Mouse (Mus musculus): ENCODE data around the gene Inpp5b.
"Not testable (repeated sequence)": the region's sequence is repeated elsewhere in the genome, so short reads cannot be mapped to it uniquely, and the experiment has no call there.

Gene Inpp5b

DNA sequence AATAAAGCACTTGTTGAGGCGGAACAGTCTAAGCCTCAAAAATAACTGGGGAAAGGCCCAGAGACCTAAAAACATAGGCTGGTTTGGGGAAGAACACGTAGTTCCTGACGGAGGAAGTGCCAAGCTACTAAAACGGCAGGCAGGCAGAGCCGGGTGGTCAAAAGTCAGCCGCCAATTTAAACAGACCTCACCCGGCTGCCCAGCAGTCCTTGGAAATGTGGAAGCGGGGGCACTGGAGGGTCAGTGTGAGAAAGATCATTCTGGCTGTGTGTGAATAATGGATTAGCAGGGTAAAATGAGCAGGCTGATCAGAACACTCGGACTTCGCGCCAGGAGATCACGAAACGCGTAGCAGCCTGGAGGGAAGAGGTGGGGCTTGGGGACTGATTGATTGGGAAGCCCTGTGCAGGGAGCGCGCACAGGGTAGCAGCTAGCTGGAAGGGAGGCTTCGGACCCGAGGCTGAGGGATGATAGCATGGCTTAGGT is 31.6 kb upstream of the Inpp5b start:
- peak; percentile 42 for DNase-seq (ENCODE audit: low spot score)

DNA sequence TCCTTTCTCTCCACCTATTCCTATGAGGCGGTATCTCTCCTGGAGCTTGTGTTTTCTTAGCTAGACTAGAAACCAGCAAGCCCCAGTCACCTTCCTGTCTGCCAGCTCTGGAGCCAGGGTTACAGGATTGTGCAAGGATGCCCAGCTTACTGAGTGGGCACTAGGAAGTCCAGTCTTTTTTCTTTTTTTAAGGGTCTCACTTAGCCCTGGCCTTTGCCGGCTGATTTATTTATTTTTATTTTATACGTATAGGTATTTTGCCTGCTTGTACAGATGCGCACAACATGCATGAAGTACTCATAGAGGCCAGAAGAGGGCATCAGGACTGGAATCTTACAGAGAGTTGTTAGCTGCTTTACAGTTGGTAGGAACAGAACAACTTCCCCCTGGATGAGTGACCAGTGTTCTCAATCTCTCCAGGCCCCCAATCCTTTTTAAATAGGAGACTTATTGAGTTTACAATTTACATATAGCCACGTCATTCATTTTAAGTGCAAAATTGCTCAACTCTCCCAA is 30.8 kb upstream of the Inpp5b start:
- DNase-seq (ENCODE audit: low spot score): peak; percentile 67

DNA sequence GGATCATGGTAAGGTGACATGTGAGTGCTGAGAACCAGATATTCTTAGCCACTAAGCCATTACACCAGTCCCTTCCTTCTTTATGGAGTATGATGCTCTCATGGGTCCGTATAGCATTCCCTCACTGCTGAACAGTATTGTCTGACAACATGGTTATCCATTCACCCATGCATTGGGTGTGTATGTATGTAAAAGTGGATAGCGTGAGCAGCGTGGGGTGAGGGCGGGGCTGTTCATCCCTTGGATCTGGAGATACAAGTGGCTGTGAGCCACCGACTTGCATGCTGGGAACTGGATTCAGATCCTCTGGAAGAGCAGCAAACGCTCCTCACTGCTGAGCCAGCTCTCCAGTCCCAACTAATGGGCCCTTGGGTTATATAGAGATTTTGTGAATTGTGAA is 29.0 kb upstream of the Inpp5b start:
- no peak for DNase-seq (ENCODE audit: low spot score)

DNA sequence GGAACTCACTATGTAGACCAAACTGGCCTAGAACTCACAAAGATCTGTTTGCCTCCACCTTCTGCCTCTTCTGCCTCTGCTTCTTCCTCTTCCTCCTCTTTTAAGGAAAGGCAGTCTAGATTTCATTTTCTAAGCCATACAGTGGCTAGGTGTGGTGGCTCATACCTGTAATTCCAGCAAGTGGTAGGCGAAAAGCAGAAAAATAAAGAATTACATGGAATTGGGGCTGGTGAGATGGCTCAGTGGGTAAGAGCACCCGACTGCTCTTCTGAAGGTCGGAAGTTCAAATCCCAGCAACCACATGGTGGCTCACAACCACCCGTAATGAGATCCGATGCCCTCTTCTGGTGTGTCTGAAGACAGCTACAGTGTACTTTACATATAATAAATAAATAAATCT is 27.8 kb upstream of the Inpp5b start:
- not testable (repeated sequence) for DNase-seq (ENCODE audit: low spot score)

DNA sequence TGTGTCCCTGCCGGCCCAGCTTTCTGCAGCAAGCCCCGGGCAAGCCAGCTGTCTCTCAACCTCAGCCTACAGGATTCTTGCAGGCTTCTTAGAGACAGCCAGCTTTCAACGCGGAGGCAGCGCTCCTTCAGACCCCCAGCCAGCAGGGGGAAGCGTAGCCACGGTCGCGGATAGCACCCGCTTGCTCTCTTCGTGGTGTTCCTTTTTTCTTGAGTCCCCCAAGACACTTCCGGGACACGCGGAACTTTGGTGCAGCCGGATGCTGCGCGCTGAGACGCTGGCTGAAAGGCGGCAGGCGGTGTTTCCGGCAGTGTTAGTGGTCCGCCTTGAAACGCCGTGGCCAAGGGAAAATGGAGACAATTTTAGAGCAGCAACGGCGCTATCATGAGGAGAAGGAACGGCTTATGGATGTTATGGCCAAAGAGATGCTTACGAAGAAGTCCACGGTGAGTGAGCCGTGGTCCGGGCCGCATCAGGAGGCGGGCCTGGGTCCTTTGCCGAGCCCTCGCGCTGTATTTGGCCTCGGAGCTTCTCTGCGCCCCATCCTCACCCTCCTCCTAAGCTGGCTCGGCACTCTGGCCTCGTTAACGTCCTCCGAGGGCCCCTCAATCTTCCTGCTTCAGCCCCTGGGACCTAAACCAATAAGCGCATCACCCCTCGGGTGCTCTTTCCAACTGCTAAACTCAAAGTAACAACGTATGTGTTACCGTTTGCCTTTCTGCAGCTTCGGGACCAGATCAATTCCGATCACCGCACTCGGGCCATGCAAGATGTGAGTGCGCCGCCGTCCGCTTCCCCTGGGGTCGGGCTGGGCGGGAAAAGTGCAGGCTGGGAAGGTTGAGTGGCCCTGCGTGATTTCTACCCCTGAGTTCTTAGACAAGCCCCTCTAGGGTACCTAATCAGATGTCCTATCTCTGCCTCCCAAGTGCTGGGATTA is 26.8 kb upstream of the Inpp5b start, which contains the start of gene Sf3a3:
Gene Sf3a3, plus strand, starts transcription at position 232 of the 937 bp plus-strand sequence.
- peak; percentile 96 for DNase-seq (ENCODE audit: low spot score)

DNA sequence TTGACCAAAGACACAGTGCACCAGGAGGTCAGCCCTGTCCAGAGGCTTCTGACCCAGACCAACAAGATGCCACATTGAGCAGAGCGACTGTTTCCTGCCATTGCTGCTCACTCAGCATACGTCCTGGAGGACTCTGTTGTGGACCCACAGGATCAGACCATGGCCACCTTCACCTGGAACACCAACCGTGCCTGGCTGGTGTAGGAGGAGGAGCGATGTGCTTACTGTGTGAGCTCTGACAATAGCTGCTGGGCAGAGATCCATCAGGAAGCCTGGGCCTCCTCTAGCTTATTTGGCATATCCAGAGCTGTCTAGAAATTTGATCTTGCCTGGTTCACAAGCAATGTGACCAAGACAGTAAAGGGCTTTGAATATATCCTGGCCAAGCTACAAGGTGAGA is 22.5 kb upstream of the Inpp5b start:
- DNase-seq (ENCODE audit: low spot score): no peak

DNA sequence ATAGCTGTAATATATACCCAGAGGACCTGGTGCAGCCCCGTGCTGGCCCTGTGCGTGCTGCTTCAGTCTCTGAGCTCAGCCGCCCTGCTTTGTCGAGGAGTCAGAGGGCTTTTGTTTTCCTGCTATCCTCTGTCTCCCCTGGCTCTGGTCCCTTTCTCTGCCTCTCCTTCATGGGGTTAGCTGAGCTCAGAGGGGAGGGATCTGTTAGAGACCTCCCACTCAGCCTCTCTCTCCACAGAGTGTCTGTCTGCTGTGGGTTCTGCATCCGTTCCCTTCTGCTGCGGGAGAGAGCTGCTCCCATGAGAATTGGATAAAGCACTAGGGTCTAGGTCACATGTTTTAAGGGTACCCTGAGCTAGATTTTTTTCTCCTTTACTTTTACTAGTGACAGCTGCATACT is 15.5 kb upstream of the Inpp5b start:
- no peak for DNase-seq (ENCODE audit: low spot score)

DNA sequence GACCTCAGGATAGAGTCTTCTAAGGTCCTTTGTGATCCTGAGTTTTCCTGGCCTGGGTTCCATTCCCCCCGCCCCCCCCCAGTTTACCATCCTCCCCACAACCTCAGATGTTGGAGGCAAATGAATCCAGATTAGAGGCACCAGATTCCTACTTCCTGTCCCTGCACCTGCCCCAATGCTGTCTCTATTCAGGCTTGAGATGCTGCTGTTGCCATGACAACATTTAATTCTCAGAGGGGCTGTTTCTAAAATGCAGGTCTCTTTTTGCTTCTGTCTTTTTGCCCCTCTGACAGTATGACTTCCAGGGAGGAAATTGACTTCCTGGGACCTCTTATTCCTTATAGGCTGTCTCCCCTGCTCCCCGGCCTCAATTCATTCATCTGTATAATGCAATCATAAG is 4.7 kb upstream of the Inpp5b start:
- DNase-seq (ENCODE audit: low spot score): no peak

DNA sequence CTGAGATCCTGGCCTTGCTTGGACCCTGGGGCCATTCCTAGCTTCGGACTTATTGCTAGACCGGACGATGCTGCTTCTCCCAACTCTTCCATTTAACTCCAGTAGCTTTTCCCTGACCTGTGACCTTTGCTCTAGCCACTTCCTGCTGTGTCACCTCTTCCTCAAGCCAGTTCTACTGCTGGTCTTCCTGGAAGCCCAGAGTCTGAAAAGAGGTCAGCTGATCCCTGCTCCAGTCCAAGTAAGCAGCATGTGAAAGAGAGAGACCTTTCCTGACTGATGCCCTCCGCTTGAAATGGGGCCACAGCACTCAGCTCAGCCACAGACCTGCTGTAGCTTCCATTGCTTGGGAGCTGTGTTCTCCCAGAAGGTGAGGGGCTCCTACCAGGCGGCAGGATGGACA is 4.2 kb upstream of the Inpp5b start:
- no peak for DNase-seq (ENCODE audit: low spot score)

DNA sequence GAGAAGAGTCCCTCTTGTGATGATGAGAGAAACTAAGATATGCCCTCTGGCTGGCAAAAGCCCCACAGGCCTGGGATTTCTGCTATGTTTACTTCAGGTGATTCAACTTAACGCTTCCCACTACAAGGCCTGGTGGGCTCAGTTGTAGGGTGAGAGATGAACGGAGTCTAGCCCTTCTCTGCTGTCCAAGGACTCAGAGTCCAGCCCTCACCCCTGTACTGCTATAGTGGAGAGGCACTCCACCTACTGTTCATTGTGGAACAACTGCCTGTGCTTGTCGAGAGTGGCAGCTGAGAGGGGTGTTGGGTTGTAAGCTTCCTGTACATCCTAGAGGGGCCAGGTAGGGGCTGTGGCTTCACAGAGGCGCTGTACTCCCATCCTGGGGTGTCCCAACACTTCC is 3.6 kb upstream of the Inpp5b start:
- no peak for DNase-seq (ENCODE audit: low spot score)

DNA sequence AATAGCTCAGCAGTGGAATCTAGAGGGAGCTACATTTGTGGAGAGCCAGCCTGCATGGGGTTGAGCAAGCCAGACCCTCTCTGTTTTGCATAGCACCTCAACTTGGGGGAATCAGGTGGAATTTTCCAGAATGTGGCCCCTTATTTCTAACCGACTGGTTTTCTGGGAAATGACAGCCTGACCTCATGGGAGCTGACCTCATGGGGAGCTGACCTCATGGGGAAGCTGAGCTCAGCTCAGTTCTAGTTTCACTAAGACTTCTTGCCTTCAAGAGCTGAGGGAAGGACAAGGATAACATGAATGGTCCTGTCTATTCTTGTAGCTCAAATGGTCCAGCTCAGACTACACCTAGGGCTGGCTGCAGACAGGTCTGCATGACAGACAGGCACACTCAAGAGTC is 2.9 kb upstream of the Inpp5b start:
- DNase-seq (ENCODE audit: low spot score): no peak

DNA sequence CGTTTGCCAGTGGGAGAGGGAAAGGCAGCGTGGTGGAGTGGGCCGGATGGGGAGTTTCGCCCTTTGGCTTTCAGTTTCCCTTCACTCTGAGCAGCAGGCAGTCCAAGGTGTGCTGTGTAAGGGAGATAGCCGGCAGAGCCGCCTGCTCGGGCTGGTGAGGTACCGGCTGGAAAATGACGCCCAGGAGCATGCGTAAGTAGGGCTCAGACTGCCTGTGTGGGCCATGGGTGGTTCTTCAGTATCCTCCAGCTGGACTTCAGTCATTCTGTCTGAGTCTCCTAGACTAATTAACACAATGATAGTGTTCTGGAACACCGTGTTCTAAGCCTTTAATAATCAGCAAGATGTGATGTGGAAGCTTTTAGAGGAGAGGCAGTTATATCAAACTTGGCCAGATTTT is 1.2 kb downstream of the Inpp5b start:
- DNase-seq (ENCODE audit: low spot score): no peak

DNA sequence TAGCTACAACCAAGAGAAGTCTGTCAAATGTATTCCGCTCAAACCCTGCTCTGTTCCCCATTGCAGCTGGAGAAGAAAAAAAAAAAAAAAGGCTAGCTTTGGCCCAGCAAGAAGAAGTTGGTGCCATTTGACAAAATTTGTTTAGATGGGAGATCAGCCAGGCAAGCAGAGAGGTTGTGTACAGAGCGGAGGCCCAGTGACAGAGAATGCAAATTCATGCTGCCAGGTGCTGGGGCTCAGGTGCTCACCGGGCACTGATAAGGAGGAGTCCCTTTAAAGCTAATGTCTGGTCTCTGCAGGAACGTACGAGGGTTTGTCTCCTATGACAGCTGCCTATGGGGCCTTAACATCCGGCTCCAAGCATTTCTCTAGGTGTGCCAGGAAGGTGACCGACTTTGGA is 4.9 kb downstream of the Inpp5b start:
- no peak for DNase-seq (ENCODE audit: low spot score)

DNA sequence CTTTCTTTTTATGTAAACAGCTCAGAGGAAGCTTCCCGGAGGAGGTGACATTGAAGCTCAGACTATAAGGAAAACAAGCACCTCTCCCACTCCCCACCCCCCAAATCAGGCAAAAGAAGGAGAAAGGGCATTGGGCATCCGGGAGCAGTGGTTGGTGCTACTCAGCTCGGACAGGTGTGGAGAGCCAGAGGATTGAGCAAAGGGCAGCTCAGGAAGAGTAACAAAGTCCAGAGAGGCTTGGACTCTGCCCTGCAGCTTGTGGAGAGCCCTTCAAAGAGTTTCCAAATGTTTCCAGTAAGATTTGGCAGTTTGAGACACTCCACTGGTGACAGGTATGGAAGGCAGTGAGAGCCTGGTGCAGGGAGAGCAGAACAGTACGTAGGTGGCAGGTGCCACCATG is 6.2 kb downstream of the Inpp5b start:
- DNase-seq (ENCODE audit: low spot score): peak; percentile 28

DNA sequence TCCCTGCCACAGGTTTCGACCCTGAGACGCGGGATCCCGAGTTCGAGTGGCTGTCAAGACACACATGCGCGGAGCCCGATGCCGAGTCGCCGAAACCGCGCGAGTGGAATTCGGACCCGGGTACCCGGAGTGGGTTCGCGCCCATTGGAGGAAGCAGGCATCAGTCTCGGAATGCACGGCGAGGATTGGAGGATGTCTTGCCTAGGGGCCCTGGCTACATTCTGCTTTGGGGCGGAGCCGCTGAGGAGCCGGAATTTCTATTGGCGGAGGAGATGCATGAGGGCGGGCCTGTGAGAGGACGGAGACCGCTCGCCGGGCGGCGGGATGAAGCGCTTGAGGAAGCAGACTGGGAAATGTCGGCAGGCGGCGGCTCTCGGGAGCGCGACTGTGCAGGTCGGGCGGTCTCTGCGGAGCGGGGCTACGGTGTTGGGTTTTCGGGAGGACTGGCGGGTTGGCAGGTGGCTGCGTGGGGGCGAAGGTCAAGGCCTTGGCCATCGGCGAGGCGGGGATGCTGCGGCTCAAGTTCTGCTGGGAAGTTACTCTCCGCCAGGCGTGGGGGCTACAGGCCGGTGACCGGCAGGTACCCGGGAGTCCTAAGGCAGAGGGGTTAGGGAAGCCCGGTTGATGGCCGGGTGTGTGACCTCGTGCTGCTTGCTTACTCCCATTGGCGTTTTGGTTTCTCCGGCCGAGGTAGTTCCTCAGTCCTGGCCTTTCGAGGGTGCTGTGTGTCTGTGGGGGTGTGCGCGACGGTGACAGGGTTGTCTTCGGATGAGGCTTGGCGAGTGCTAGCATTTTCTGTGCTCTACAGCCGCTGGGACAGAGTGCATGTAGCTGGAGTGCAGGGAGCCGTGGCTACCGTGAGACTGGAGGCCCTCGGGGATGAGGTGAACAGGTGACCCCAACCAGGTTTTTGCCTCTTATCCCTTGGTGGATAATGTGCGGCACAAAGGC is 9.9 kb downstream of the Inpp5b start:
- peak; percentile 99 for DNase-seq (ENCODE audit: low spot score)

DNA sequence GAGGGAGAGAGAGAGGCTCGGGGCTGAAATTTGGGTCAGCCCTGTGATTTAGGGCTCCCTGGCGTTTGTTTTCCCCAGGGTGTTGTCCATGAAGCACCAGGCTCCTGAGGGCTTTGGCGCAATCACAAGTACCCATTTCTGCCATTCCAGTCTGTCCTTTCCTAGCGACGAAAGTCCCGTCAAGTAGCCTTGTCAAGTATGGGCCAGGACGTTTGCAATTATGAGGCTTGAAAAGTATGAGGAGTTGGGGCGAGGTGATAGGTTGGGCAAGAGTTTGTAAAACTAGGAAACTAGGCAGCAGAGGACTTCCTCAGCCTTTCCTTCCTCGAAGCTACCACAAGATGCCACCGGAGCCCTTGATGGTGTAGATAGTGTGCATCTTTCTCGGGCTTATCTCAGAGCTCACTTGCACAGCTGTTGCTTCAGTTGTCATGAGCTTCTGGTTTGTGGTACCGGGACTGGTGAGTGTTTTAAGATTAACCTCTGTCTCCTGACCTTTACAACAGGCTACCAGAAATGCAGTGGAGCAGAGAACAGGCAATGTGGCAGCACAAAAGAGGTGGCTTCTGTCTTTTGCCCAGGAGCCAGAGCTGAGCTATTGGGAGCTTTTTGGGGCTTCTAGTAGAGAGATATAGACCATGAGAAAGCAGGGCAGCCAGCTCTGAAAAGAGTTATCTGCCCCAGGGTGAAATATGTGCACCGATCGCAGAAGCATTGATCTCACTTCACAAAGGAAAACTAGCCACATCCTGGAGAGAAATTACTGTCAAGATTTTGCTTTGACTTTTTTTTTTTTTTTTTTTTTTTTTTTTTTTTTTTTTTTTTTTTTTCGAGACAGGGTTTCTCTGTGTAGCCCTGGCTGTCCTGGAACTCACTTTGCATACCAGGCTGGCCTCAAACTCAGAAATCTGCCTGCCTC is 10.9 kb downstream of the Inpp5b start:
- peak; percentile 88 for DNase-seq (ENCODE audit: low spot score)

DNA sequence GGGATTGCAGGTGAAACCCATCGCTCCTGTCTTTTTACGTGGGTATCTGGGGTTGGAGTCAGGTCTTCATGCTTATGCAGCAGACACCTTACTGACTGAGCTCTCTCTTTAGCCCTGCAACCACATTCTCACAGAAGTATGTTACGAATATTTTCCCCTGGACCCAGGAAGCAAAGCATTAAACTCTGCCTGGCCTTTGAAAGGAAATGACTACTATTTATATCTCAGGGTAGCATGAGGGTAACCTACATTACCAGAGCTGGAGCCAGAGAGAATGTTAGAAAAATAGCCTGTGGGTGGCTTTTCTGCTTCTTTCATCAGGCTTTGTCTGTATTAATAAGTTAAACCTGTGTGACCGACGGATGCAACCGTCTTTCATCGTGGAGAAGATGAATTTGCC is 13.9 kb downstream of the Inpp5b start:
- DNase-seq (ENCODE audit: low spot score): no peak

DNA sequence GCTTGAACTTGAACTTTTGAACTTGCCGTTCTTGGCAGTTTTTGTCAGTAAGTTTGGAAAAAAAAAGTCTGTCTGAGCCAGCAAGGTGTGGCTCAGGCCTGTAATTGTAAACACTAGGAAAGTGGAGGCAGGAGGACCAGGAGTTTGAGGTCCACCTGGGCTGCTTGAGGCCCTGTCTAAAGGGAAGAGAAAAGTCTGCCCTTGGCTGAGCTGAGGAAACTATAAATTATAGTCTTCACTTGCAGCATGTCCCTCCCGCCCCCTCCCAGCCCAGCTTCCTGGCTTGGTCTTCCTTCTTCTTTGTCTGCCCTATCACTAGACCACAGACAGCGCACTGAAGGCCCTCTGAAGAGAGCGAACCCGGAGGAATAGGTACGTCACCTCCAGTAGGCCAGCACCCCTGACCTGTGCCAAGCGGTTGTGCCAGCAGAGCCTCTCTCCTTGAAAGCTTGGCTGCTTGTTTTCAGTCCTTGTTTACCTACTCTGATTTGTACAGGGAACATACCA is 17.7 kb downstream of the Inpp5b start:
- peak; percentile 69 for DNase-seq (ENCODE audit: low spot score)

DNA sequence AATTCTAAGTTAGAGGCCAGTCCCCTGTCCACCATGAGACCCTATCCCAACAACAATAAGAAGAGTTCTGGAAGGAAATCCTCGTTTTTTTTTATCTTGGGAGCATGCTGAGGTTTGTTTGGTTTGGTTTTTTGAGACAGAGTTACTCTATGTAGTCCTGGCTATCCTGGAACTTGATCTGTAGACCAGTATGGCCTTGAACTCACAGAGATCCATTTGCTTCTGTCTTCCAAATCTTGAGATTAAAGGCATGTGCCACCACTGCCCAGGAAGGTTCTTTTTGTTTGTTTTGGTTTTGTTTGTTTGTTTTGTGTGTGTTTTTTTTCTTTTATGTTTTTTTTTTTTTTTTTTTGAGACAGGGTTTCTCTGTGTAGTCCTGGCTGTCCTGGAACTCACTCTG is 19.6 kb downstream of the Inpp5b start:
- no peak for DNase-seq (ENCODE audit: low spot score)

DNA sequence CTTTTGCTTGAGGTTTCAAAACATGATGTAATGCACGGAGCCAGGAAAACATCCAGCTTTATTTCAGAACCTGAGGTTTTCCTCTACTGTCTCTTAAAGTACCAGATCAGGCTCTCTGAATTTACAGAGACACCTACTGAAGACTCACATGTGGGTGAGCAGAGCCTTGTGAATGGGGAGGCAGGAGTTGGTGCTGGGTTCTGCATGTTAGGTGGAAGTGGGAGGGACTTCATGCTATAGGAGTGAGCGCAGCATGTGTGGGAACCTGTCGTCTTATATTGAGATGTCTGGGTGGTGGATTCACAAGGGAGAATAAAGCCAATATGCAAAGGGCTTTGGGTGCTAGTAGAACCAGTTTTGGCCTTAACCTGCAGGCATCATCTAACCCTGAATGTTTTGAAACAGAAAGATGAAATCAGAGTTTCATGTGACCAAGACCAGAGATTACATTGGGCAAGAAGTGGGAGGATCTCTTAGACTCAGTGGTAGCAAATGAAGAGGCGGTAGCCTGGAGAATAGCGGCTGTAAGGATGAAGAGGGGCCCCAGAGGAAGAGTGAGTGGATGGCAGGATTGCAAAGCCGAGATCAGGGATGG is 21.3 kb downstream of the Inpp5b start:
- no peak for DNase-seq (ENCODE audit: low spot score)

Data from lung, postnatal 25 days (tissue).